Mouse (Mus musculus): ENCODE measurements around the gene Duoxa1.
"Not testable (repeated sequence)": the region's sequence is repeated elsewhere in the genome, so short reads cannot be mapped to it uniquely, and the experiment has no call there.

DNA sequence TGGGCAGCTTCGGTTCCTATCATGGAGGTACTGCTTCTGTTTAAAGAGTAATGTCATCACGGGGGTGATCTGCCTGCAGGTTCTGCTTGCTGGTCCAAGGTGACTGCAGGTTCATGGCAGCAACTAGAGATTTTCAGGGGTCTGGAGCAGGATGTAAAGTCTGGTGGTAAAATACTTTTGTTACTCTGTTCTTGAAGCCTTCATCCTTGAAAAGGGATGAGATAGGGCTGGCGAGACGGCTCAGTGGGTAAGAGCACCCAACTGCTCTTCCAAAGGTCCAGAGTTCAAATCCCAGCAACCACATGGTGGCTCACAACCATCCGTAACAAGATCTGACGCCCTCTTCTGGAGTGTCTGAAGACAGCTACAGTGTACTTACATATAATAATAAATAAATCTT lies 16.8 kb upstream of the Duoxa1 start:
- not testable (repeated sequence) for TF ChIP-seq POLR2A (IDR thresholded peaks at IDR 0.05; ENCODE audit: borderline replicate concordance, control insufficient read depth, low read depth, low read length); CTCF (IDR thresholded peaks at IDR 0.05; ENCODE audit: control insufficient read depth, insufficient read depth, low read length)

Measured in bone marrow, adult 2 months (tissue).